Mouse (Mus musculus) cortical plate, adult 2 months (tissue): ENCODE measurements around the gene Sstr4.

Source experiments
- CTCF ChIP-seq: fragments of 200-500 bp; IDR thresholded peaks from 2 replicates; pipeline ENCODE4 v1.5.1; 2011; ENCODE audit warnings: mild to moderate bottlenecking, control low read depth, low read length; ENCODE audit not compliant: insufficient read depth; ENCODE audit errors: extremely low read depth
- POLR2A ChIP-seq: fragments of 200-500 bp; IDR thresholded peaks from 2 replicates; pipeline ENCODE4 v1.6.1; 2011; ENCODE audit warnings: mild to moderate bottlenecking, low read length, control low read depth; ENCODE audit not compliant: insufficient read depth; ENCODE audit errors: extremely low read depth

DNA sequence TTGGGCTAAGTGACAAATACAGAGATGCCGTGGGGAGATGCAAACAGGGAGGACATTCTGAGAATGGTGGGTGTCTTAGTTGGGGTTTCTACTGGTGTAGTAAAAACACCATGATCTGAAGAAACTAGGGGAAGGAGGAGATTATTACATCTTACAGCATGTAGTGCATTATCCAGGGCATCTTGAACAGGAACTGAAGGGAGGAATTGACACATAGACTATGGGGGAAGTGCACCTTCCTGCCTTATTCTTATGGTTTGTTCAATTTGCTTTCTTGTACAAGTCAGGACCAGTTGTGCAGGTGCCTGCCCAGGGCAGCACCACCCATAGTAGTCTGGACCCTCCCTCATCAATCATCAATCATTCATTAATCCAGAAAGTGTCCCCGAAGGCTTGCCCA is 8.2 kb upstream of the Sstr4 start:
- TF ChIP-seq POLR2A, result no peak
- TF ChIP-seq CTCF, result no peak
